Mouse (Mus musculus) testis, adult 2 months (tissue): ENCODE results near the gene Prpf38b. TPM values are rescaled to one million over a fixed set of nuclear protein-coding genes. Genes with fewer than 3 reads are reported as not detected.

Experiments
- H3K27ac ChIP-seq: fragments of 200-500 bp; 2 replicates; pipeline ENCODE4 v1.5.1; 2012; ENCODE audit warnings: low read depth, low read length; ENCODE audit not compliant: control insufficient read depth, insufficient read depth
- H3K27me3 ChIP-seq: fragments of 200-500 bp; 2 replicates; pipeline ENCODE4 v1.6.1; 2012; ENCODE audit warnings: mild to moderate bottlenecking, low read length, moderate library complexity; ENCODE audit not compliant: control insufficient read depth, insufficient read depth
- H3K36me3 ChIP-seq: fragments of 200-500 bp; 2 replicates; pipeline ENCODE4 v1.6.1; 2012; ENCODE audit warnings: mild to moderate bottlenecking, low read length; ENCODE audit not compliant: control insufficient read depth, insufficient read depth
- H3K4me1 ChIP-seq: fragments of 200-500 bp; 2 replicates; pipeline ENCODE4 v1.6.1; 2012; ENCODE audit warnings: low read length; ENCODE audit not compliant: control insufficient read depth, insufficient read depth
- H3K4me3 ChIP-seq: fragments of 200-500 bp; 2 replicates; pipeline ENCODE4 v1.5.1; 2012; ENCODE audit warnings: low read depth, mild to moderate bottlenecking, low read length, moderate library complexity, mixed read lengths; ENCODE audit not compliant: control insufficient read depth
- CTCF ChIP-seq: fragments of 200-500 bp; IDR thresholded peaks from 2 replicates; pipeline ENCODE4 v1.5.1; 2012; ENCODE audit warnings: low read depth, mild to moderate bottlenecking, inconsistent platforms, low read length, moderate library complexity; ENCODE audit not compliant: control insufficient read depth, insufficient read depth, insufficient replicate concordance
- POLR2A ChIP-seq: fragments of 200-500 bp; IDR thresholded peaks from 2 replicates; pipeline ENCODE4 v1.6.1; 2012; ENCODE audit warnings: low read depth, mild to moderate bottlenecking, inconsistent platforms, low read length, moderate library complexity; ENCODE audit not compliant: control insufficient read depth
- polyA plus RNA-seq: library from polyadenylated mRNA; depleted of rRNA; stranded (reverse); fragments of >200 nt; gene quantifications from 2 replicates; pipeline ENCODE4 v1.2.3, GENCODE M21; 2012; rRNA removed

Prpf38b gene
- 23.3 and 23.6 TPM in 2 replicates for polyA plus RNA-seq

DNA sequence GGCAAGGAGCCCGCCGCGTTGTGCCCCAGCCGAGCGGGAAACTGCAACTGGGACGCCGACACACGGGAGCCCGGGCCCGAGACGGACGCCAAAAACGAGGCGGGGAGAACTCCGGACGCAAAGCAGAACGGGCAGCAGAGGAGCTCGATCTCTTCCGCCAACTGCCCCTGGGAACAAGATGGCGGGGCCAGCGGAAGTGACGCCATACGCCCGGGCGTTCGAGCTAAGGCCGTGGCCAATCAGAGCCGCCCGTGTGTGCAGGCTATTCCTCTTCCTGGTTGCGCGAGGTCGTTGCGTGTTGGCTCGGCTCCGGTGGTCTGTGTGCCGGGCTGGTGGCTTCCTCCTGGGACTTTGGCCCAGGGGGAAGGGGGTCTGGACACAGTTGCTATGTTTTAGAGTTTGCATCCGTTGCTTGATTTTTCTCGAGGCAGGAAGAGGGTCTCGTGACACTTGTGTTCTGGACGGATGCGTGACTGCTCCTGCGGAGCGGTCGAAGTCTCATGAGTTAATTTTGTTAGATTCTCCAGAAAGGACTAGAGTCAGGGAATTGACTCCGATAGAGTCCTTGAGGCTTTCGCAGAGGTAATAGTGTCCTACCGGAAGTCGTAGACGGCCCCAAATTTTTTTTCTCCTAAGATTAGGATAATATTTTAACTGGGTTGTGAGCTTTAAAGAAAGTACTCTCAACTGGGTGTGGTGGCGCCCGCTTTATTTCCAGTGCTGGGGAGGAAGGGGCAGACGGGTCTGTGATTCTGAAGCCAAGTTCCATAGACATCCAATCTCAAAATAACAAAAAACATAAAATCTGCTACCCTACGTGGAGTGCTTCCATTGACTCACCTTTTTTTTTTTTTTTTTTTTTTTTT is at the start of gene Prpf38b:
Gene Prpf38b, minus strand, starts transcription at position 180 of the 866 bp plus-strand sequence.
- Histone ChIP-seq H3K36me3 (no peaks in the 10 kb centered on the region; the same call in 1 of the 2 replicates), H3K4me3 (peak within 1 kb of the TSS; percentile 96), H3K27me3 (no peaks in the 10 kb centered on the region), H3K27ac (peak within 1 kb of the TSS; percentile 96), H3K4me1 (peaks cover 20% of the 10 kb centered on the region)
- TF ChIP-seq POLR2A (peak; percentile 96), CTCF (0 out of 2 replicates have a peak, but pooled peaks have one; percentile 12)

DNA sequence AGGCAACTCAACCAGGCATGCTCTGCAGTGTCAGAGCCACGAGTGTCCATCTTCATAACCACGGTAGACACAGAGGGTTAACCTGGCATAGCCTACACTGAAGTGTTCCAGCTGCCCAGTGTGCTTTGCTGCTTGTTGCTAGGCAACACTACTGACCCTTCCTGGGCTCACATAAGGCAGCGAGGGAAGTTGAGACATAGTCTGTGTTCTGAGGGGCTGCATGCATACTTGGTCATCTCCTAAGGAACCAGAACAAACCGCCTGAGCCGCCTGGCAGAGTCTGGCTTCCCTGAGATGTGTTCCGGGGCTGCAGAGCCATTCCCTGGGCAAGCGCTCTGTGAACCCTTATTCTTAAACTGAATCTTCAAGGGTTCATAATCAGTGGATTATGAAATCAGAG is 49.7 kb upstream of the Prpf38b start:
- TF ChIP-seq POLR2A: no peak
- TF ChIP-seq CTCF: no peak
- Histone ChIP-seq H3K27ac (no peak overlapping the region), H3K4me1 (no peaks in the 10 kb centered on the region), H3K36me3 (no peaks in the 10 kb centered on the region; the same call in 1 of the 2 replicates), H3K27me3 (no peaks in the 10 kb centered on the region), H3K4me3 (no peak overlapping the region)

DNA sequence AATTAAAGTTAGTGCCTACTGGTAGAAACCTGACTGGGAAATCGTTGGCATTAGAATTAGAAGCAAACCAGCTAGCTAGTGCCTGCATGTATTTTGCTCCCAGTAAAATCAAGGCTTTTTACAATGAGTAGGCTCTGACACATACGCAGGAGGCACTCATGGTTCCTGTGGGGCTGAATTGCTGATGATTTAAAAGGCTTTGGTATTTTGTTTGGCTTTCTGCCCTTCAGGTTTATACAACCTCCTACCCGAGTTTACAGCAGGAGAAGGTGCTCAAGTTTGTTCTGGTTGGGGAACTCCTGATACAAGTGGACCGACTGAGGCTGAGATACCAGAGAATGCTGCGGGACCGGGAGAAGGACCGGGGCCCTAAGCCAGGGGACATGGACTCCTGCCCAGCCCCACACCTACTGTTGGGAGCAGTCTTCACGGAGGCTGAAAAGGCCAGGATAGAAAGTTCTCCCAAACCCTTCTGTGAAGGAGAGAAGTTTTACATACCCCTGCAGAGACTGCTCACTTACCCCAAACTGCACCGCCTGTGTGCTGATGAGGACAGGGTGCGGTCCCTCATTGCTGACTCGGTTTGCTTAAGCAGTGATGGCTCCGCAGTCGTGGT is 48.3 kb upstream of the Prpf38b start:
- Histone ChIP-seq H3K27me3 (no peaks in the 10 kb centered on the region), H3K4me3 (no peak overlapping the region), H3K4me1 (no peaks in the 10 kb centered on the region), H3K27ac (no peak overlapping the region), H3K36me3 (no peaks in the 10 kb centered on the region; the same call in 1 of the 2 replicates)
- TF ChIP-seq CTCF (no peak), POLR2A (no peak)

DNA sequence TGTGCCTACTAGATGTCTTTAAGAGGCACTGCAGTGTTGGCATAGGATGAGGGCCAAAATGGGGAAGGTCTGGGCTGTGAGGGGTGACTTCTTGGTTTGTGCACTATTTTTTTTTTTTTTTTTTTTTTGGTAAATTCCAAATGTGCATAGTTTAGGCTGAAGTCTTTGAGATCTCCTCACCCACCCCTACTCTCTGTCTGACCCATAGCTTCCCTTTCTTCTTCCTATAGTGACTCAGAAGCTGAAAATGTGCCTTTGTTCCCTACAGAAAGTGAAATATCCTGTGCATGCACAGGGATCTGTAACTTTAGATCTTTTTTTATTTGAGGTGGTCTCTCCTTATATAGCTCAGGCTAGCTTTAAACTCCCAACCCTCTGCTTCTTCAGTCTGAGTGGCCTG is 46.4 kb upstream of the Prpf38b start:
- Histone ChIP-seq H3K4me3 (no peak overlapping the region), H3K36me3 (no peaks in the 10 kb centered on the region; the same call in 1 of the 2 replicates), H3K27me3 (no peaks in the 10 kb centered on the region), H3K27ac (no peak overlapping the region), H3K4me1 (no peaks in the 10 kb centered on the region)
- TF ChIP-seq CTCF (no peak), POLR2A (no peak)

DNA sequence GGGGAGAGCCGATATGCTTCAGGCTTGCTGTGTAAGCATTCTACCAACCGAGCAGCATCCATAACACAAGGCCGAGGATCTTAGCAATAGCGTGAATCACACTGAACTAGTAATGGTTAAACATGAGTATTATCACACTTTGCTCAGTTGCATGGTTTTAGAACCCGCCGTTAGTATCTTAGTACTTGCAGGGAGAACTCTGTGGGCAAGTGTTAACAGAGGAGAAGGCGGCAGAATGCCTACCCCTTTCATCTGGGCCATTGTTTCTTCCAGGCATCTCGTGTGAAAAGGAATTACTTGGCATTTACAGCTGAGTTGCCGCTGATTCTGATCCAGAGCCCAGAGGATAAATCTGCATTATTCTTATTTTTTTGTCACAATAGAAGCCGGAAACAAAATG is 29.5 kb upstream of the Prpf38b start:
- no peaks in the 10 kb centered on the region; the same call in 1 of the 2 replicates for H3K36me3 ChIP-seq
- TF ChIP-seq CTCF: no peak
- TF ChIP-seq POLR2A: no peak
- H3K27ac ChIP-seq: no peak overlapping the region; the same call in 1 of the 2 replicates
- peaks cover 3% of the 10 kb centered on the region for H3K4me1 ChIP-seq
- no peaks in the 10 kb centered on the region for H3K27me3 ChIP-seq
- peak overlapping the region; percentile 88 for H3K4me3 ChIP-seq

DNA sequence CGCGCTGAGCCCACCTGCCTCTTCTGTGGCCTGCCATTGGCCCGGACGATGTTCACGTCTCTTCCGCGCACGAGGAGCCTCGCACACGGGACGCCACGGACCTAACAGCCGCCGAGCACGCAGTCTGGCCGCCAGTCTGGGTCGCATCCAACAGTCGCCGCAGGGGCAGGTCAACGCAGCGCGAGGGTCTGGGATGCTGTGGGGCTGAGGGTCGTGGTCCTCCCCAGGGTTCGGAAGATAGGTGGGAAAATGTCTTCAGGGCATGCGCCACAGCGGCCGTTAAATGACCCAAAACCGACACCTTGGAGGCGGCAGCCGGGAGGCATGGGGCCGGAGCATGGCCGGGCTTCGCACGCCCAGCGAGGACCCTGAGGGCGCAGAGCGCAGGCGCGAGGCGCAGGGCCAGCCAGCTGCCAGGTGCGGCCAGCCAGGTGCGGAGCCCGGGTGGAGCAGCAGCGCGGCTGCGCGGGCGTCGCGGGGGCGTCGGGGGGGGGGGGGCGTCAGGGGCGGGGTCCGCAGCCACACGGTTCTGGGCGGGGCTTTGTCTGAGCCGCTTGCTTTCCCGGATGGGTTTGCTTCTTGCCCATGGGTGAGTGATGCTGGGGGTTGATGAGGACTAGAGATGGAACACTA is 28.6 kb upstream of the Prpf38b start, which contains the start of gene Gm9857:
Gene Gm9857, minus strand, starts transcription at position 445 of the 633 bp plus-strand sequence.
- H3K27ac ChIP-seq: peak within 1 kb of the TSS; percentile 93
- no peaks in the 10 kb centered on the region; the same call in 1 of the 2 replicates for H3K36me3 ChIP-seq
- TF ChIP-seq POLR2A: peak; percentile 79
- no peak for TF ChIP-seq CTCF

DNA sequence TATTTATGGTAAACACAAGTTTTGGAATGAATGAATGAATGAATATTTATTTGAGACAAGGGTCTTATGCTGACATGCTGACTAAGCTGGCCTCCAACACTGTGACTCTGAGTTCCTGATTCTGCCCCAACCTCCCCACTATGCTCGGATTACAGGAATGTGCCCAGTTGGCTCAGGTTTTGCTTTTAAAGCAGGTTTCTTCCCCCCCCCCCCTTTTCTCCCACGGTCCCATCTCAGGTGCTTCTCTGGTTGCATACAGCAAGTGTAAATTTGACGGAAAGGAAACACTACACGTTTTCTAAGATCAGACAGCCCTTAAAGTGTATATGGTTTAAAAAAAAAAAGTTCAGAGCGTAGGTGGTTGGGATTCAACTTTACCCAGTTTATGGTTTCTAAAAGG is 28.0 kb upstream of the Prpf38b start, which contains the start of gene Henmt1:
Gene Henmt1, plus strand, starts transcription at position 301 of the 400 bp plus-strand sequence.
- Histone ChIP-seq H3K4me1 (peaks cover 3% of the 10 kb centered on the region), H3K36me3 (no peaks in the 10 kb centered on the region; the same call in 1 of the 2 replicates), H3K27ac (peak within 1 kb of the TSS; percentile 93)

More for the DNA sequence above, 28.6 kb upstream of the Prpf38b start, which contains the start of gene Gm9857:
- H3K4me3 ChIP-seq: peak within 1 kb of the TSS; percentile 94
- H3K27me3 ChIP-seq: no peaks in the 10 kb centered on the region
- peaks cover 3% of the 10 kb centered on the region for H3K4me1 ChIP-seq

More for the DNA sequence above, 28.0 kb upstream of the Prpf38b start, which contains the start of gene Henmt1:
- no peak for TF ChIP-seq POLR2A
- no peak for TF ChIP-seq CTCF
- peak within 1 kb of the TSS; percentile 94 for H3K4me3 ChIP-seq
- no peaks in the 10 kb centered on the region for H3K27me3 ChIP-seq
